Mouse (Mus musculus): ENCODE measurements around the gene Syn3. TPM values are rescaled to one million over a fixed set of nuclear protein-coding genes. Genes with fewer than 3 reads are reported as not detected.

The Syn3 gene
- polyA plus RNA-seq, 1 experiment: 3.3 TPM

DNA sequence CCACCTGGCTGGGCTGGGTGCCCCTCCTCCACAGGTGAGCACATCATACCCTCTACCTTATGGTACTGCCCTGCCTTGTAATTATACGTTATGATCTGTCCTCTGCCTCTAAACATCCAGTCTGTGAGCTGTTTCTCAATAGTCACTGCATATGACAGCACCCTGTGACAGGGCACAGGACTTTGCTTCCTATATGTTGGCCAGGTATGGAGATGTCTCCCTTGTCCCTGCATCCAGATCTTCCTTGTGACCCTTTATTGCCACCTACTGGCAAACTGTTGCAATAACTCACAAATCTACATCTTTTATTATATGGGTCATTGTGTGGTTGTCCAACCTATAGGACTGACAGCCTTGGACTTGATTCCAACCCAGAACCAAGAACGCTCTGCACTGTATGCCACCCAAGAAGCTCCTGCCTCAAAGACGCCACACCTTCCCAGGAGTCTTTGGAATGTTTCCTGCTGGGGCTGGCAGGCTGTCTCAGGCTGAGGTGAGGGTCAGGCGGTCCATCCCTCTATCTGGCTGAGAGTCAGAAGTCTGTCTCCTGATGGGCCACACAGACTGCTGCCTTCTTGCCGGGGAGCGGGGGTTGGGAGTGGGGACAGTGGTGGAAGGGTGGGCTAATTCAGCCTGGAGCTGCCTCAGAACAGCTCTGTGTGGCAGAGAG, 46.2 kb downstream of the Syn3 start:
- DNase-seq: peak; percentile 72
- no peak for TF ChIP-seq POLR2A (IDR thresholded peaks at IDR 0.05; ENCODE audit: low read depth, low read length)
- TF ChIP-seq CTCF (conservative IDR thresholded peaks at IDR 0.05; ENCODE audit: insufficient read depth, insufficient read length, low read depth, low read length): peak; percentile 61
- Histone ChIP-seq H3K27me3 (replicated peaks; ENCODE audit: control insufficient read depth, insufficient read depth, low read length) (no peaks in the 10 kb centered on the region), H3K4me3 (ENCODE audit: insufficient read depth, low read depth, low read length) (no peak overlapping the region), H3K4me1 (ENCODE audit: control insufficient read depth, insufficient read depth, low read length) (peaks cover 11% of the 10 kb centered on the region; the same call in 1 of the 2 replicates), H3K36me3 (ENCODE audit: control insufficient read depth, insufficient read depth, low read length) (no peaks in the 10 kb centered on the region), H3K27ac (ENCODE audit: insufficient read depth, low read depth, low read length) (no peak overlapping the region)
- 30% methylated on average over 6 of the region's 6 CpGs for WGBS

DNA sequence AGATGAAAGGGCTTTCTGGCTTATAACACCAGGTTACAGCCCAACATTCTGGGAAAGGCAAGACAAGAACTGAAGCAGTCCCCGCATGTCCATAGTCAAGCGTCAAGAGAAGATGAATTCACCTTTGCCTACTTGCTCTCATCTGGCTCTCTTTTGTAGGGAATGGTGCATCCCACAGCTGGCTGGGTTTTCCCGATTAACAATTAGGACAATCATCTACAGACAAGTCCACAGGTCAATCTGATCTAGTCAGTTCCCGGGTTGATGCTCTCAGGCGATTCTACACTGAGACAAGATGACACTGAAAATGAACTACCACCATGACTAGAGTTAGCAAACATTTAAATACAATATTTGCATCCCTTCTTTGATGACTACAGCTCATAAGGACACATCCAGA, 47.4 kb downstream of the Syn3 start:
- Histone ChIP-seq H3K4me1 (ENCODE audit: control insufficient read depth, insufficient read depth, low read length) (peaks cover 11% of the 10 kb centered on the region; the same call in 1 of the 2 replicates), H3K4me3 (ENCODE audit: insufficient read depth, low read depth, low read length) (no peak overlapping the region), H3K27me3 (replicated peaks; ENCODE audit: control insufficient read depth, insufficient read depth, low read length) (no peaks in the 10 kb centered on the region), H3K27ac (ENCODE audit: insufficient read depth, low read depth, low read length) (peak overlapping the region; percentile 51), H3K36me3 (ENCODE audit: control insufficient read depth, insufficient read depth, low read length) (no peaks in the 10 kb centered on the region)
- no peak for TF ChIP-seq POLR2A (IDR thresholded peaks at IDR 0.05; ENCODE audit: low read depth, low read length)
- no peak for TF ChIP-seq CTCF (conservative IDR thresholded peaks at IDR 0.05; ENCODE audit: insufficient read depth, insufficient read length, low read depth, low read length)
- WGBS: 61% methylated on average over 5 of the region's 5 CpGs
- peak; percentile 89 for DNase-seq

DNA sequence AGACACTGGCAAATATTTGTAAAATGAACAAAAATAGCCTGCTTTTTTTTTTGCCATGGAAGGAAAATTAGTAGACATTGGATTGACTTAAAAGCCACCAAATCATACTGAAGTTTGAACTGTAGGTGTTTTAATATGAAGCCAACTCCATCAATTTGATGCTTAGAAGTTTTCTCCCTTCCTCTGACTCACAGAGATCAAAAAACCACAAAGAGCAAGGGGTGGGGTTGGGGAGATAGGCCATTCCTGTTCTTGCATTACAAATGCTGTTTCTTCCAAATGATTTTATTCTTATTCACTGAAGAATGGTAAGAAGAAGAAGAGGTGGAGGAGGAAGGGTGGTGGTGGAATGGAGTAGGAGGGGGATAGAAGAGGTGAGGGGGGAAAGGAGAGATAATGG, 52.0 kb downstream of the Syn3 start:
- DNase-seq: no peak
- no peak overlapping the region for H3K4me3 ChIP-seq (ENCODE audit: insufficient read depth, low read depth, low read length)
- TF ChIP-seq POLR2A (IDR thresholded peaks at IDR 0.05; ENCODE audit: low read depth, low read length) (no peak), CTCF (conservative IDR thresholded peaks at IDR 0.05; ENCODE audit: insufficient read depth, insufficient read length, low read depth, low read length) (no peak)
- no peak overlapping the region for H3K27ac ChIP-seq (ENCODE audit: insufficient read depth, low read depth, low read length)
- H3K4me1 ChIP-seq (ENCODE audit: control insufficient read depth, insufficient read depth, low read length): peaks cover 4% of the 10 kb centered on the region; the same call in 1 of the 2 replicates
- H3K27me3 ChIP-seq (replicated peaks; ENCODE audit: control insufficient read depth, insufficient read depth, low read length): no peaks in the 10 kb centered on the region
- no peaks in the 10 kb centered on the region for H3K36me3 ChIP-seq (ENCODE audit: control insufficient read depth, insufficient read depth, low read length)

DNA sequence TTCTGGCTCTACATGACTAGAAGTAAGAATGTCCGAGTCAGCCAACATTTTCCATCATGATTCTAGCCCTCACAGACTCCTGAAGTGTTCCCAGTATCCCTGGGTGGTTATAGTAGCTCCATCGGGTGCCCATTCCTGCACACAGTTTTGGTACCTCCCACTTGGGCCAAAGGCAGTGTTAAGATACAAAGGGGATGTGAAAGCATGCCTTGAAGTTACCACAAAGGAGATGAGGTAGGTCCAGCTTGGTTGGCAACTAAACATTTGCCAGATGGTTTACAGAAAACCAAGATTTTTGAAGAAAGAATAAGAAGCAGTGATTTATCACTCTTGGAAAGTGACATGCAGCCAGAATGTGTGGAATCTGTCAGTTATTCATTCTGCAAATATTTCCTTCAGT, 53.5 kb downstream of the Syn3 start:
- DNase-seq: no peak
- 79% methylated on average over 2 of the region's 2 CpGs for WGBS
- H3K4me1 ChIP-seq (ENCODE audit: control insufficient read depth, insufficient read depth, low read length): no peaks in the 10 kb centered on the region
- TF ChIP-seq POLR2A (IDR thresholded peaks at IDR 0.05; ENCODE audit: low read depth, low read length) (no peak), CTCF (conservative IDR thresholded peaks at IDR 0.05; ENCODE audit: insufficient read depth, insufficient read length, low read depth, low read length) (no peak)
- no peaks in the 10 kb centered on the region for H3K27me3 ChIP-seq (replicated peaks; ENCODE audit: control insufficient read depth, insufficient read depth, low read length)
- H3K27ac ChIP-seq (ENCODE audit: insufficient read depth, low read depth, low read length): no peak overlapping the region
- H3K4me3 ChIP-seq (ENCODE audit: insufficient read depth, low read depth, low read length): no peak overlapping the region
- H3K36me3 ChIP-seq (ENCODE audit: control insufficient read depth, insufficient read depth, low read length): no peaks in the 10 kb centered on the region

DNA sequence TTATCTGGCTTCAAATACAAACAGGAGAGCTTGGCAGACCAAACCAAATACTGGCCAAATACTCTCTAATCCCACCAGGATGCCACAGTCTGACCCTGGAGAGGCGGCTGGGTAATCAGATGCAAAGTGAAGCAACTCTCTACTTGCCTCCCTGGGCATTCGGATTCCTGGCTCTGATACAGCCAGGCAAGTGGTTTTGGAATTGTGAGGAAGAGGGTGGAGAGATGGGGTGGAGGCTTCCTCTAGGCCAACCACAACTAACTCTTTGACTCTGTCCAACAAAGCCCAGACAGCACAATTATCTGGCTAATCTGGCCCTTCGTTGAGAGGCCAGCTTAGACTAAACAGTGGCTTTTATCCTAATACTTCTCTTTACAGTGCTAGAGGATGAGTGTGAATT, 54.0 kb downstream of the Syn3 start:
- TF ChIP-seq POLR2A (IDR thresholded peaks at IDR 0.05; ENCODE audit: low read depth, low read length) (no peak), CTCF (conservative IDR thresholded peaks at IDR 0.05; ENCODE audit: insufficient read depth, insufficient read length, low read depth, low read length) (no peak)
- no peaks in the 10 kb centered on the region for H3K36me3 ChIP-seq (ENCODE audit: control insufficient read depth, insufficient read depth, low read length)
- 77% methylated on average over 3 of the region's 3 CpGs for WGBS
- no peaks in the 10 kb centered on the region for H3K4me1 ChIP-seq (ENCODE audit: control insufficient read depth, insufficient read depth, low read length)
- no peak for DNase-seq
- H3K4me3 ChIP-seq (ENCODE audit: insufficient read depth, low read depth, low read length): no peak overlapping the region
- no peak overlapping the region for H3K27ac ChIP-seq (ENCODE audit: insufficient read depth, low read depth, low read length)
- H3K27me3 ChIP-seq (replicated peaks; ENCODE audit: control insufficient read depth, insufficient read depth, low read length): no peaks in the 10 kb centered on the region

GRCm38 (mm10) chr10:86441765-86442164, 56.9 kb downstream of the Syn3 start:
- H3K4me3 ChIP-seq (ENCODE audit: insufficient read depth, low read depth, low read length): no peak overlapping the region
- no peak overlapping the region for H3K27ac ChIP-seq (ENCODE audit: insufficient read depth, low read depth, low read length)
- WGBS: 46% methylated on average over 3 of the region's 3 CpGs
- H3K36me3 ChIP-seq (ENCODE audit: control insufficient read depth, insufficient read depth, low read length): no peaks in the 10 kb centered on the region
- H3K27me3 ChIP-seq (replicated peaks; ENCODE audit: control insufficient read depth, insufficient read depth, low read length): no peaks in the 10 kb centered on the region
- no peak for DNase-seq
- TF ChIP-seq POLR2A (IDR thresholded peaks at IDR 0.05; ENCODE audit: low read depth, low read length) (no peak), CTCF (conservative IDR thresholded peaks at IDR 0.05; ENCODE audit: insufficient read depth, insufficient read length, low read depth, low read length) (no peak)
- H3K4me1 ChIP-seq (ENCODE audit: control insufficient read depth, insufficient read depth, low read length): no peaks in the 10 kb centered on the region

DNA sequence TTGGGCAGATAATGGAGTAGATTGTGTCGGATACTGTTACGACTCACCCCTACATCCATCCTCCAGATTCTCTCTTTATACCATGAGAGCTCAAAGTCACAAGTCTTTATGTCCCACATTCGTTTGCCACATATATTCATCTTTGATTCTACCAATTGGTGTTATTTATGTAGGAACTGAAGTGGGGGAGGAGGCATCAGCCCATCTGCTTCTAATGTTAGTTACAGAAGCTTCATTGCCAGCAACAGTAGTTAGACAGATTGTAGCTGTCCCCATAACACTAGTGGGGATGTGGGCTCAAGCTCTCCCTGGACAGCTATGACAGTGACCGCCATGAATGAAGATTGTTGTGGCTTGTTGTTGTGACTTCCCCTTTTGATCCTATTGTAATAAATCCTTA, 59.1 kb downstream of the Syn3 start:
- no peak overlapping the region for H3K4me3 ChIP-seq (ENCODE audit: insufficient read depth, low read depth, low read length)
- no peak for DNase-seq
- H3K4me1 ChIP-seq (ENCODE audit: control insufficient read depth, insufficient read depth, low read length): no peaks in the 10 kb centered on the region
- WGBS: 91% methylated on average over 4 of the region's 4 CpGs
- TF ChIP-seq CTCF (conservative IDR thresholded peaks at IDR 0.05; ENCODE audit: insufficient read depth, insufficient read length, low read depth, low read length) (no peak), POLR2A (IDR thresholded peaks at IDR 0.05; ENCODE audit: low read depth, low read length) (no peak)
- H3K36me3 ChIP-seq (ENCODE audit: control insufficient read depth, insufficient read depth, low read length): no peaks in the 10 kb centered on the region
- no peak overlapping the region for H3K27ac ChIP-seq (ENCODE audit: insufficient read depth, low read depth, low read length)
- no peaks in the 10 kb centered on the region for H3K27me3 ChIP-seq (replicated peaks; ENCODE audit: control insufficient read depth, insufficient read depth, low read length)
